Mouse (Mus musculus) liver, embryonic 14.5 days (tissue): ENCODE measurements at regions not wholly inside any gene's neighbourhood (a gene's known extent, or its start where the extent isn't known, plus 50 kb on each side); places are given as distances from the start of the nearest gene placed in this dataset.

Experiments used
- CTCF ChIP-seq: IDR thresholded peaks from 2 replicates; pipeline ENCODE4 v1.5.1; 2016; ENCODE audit warnings: antibody characterized with exemption, low read depth, control low read depth
- EP300 ChIP-seq: IDR thresholded peaks from 2 replicates; pipeline ENCODE4 v1.6.1; 2016; ENCODE audit warnings: antibody characterized with exemption, low read depth

GRCm38 (mm10) chr3:35480714-35481695 lies 272.9 kb upstream of the Atp11b start:
- TF ChIP-seq CTCF (no peak), EP300 (no peak)
